Mouse (Mus musculus): ENCODE results near the gene Cpn1. TPM values are rescaled to one million over a fixed set of nuclear protein-coding genes. Genes with fewer than 3 reads are reported as not detected.

Gene Cpn1
- total and polyA plus RNA-seq, 3 experiments, result 0.27 to 0.33 TPM; not detected in 1

DNA sequence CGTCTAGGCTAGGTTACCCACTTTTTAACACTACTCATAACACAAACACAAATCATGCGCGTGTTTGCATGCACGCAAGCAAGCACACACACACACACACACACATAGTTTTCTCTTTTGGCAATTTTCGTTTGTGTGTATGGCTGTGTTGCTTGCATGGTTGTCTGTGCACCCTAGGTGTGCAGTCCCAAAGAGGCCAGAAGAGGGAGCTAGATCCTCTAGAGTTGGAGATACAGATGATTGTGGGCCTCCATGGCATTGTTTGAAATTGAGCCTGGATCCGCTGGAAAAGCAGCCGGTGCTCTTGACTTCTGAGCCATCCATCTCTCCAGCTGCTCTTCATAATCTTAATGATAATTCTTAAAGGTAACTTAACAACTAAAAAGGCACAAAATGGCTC is 79.9 kb downstream of the Cpn1 start:
- peak; percentile 19 for DNase-seq (ENCODE audit: low read depth, low spot score)
- no peaks in the 10 kb centered on the region; a peak in 1 of 4 replicates for H3K36me3 ChIP-seq (ENCODE audit: control insufficient read depth in 1 of 2, insufficient read depth in 2 of 2, low read length in 2 of 2)
- H3K9ac ChIP-seq (ENCODE audit: control insufficient read depth, low read depth, low read length, poor library complexity, severe bottlenecking), result no peak overlapping the region
- H3K79me2 ChIP-seq (ENCODE audit: control insufficient read depth, insufficient read depth, low read length, poor library complexity), result no peaks in the 10 kb centered on the region
- no peak overlapping the region for H3K27ac ChIP-seq (ENCODE audit: control insufficient read depth, low read depth, low read length)
- no peaks in the 10 kb centered on the region for H3K9me3 ChIP-seq (replicated peaks; ENCODE audit: insufficient read depth, low read length)
- peak; percentile 20; the same call in 1 of the 2 replicates for TF ChIP-seq SMC3 (IDR thresholded peaks at IDR 0.05; ENCODE audit: low read depth, low read length)
- TF ChIP-seq TAL1 (IDR thresholded peaks at IDR 0.05; ENCODE audit: low read length), result no peak
- peak; percentile 30 for TF ChIP-seq RAD21 (IDR thresholded peaks at IDR 0.05; ENCODE audit: low read depth, low read length)
- TF ChIP-seq CTCF (IDR thresholded peaks at IDR 0.05 in 2 of 3, conservative IDR thresholded peaks at IDR 0.05 in 1 of 3; ENCODE audit: control insufficient read depth in 1 of 3, insufficient read depth in 1 of 3, low read depth in 2 of 3, low read length in 3 of 3, poor library complexity in 1 of 3, severe bottlenecking in 1 of 3), result peak; percentile 28 to 54 (median 46); a peak in 5 of 6 replicates
- no peak overlapping the region for H3K4me3 ChIP-seq (ENCODE audit: control insufficient read depth in 1 of 2, insufficient read depth in 1 of 2, low read depth in 2 of 2, low read length in 2 of 2)
- H3K4me1 ChIP-seq (ENCODE audit: control insufficient read depth in 1 of 2, insufficient read depth in 2 of 2, low read length in 2 of 2), result no peaks in the 10 kb centered on the region
- H3K27me3 ChIP-seq (ENCODE audit: control insufficient read depth in 1 of 2, insufficient read depth in 2 of 2, low read length in 2 of 2), result no peaks in the 10 kb centered on the region

Other genes with a start within 250 kb of the Cpn1 start
- 10.0 and 10.1 TPM in 2 replicates for gene Cutc, start 233.6 kb downstream of the Cpn1 start, total RNA-seq (2012; rRNA removed)
- gene Cutc, start 233.6 kb downstream of the Cpn1 start, polyA plus RNA-seq (2012; ENCODE audit: insufficient read depth in 1 of 2, insufficient read length in 2 of 2, low read depth in 1 of 2, low replicate concordance in 2 of 2, missing spikeins in 1 of 2), result 10 to 100 TPM in 1 of 2 experiments, not detected in 1; 18.8 TPM
- 30.1 and 32.4 TPM in 2 replicates for gene Cox15, start 233.6 kb downstream of the Cpn1 start, total RNA-seq (2012; rRNA removed)
- 10 to 100 TPM; 30.2 to 59.1 TPM for gene Cox15, start 233.6 kb downstream of the Cpn1 start, polyA plus RNA-seq (2012; ENCODE audit: insufficient read depth in 1 of 2, insufficient read length in 2 of 2, low read depth in 1 of 2, low replicate concordance in 2 of 2, missing spikeins in 1 of 2)
- not detected in 2 replicates for gene Abcc2, start 204.4 kb downstream of the Cpn1 start, total RNA-seq (2012; rRNA removed)
- gene Abcc2, start 204.4 kb downstream of the Cpn1 start, polyA plus RNA-seq (2012; ENCODE audit: insufficient read depth in 1 of 2, insufficient read length in 2 of 2, low read depth in 1 of 2, low replicate concordance in 2 of 2, missing spikeins in 1 of 2), result under 1 TPM in 1 of 2 experiments, not detected in 1; 0.04 TPM
- gene Dnmbp, start 46.4 kb downstream of the Cpn1 start, total RNA-seq (2012; rRNA removed), result 5.4 and 6.2 TPM in 2 replicates
- gene Dnmbp, start 46.4 kb downstream of the Cpn1 start, polyA plus RNA-seq (2012; ENCODE audit: insufficient read depth in 1 of 2, insufficient read length in 2 of 2, low read depth in 1 of 2, low replicate concordance in 2 of 2, missing spikeins in 1 of 2), result 1 to 10 TPM in 1 of 2 experiments, not detected in 1; 9.4 TPM
- not detected in 2 replicates for gene Cyp2c23, start 42.7 kb upstream of the Cpn1 start, total RNA-seq (2012; rRNA removed)
- gene Cyp2c23, start 42.7 kb upstream of the Cpn1 start, polyA plus RNA-seq (2012; ENCODE audit: insufficient read depth in 1 of 2, insufficient read length in 2 of 2, low read depth in 1 of 2, low replicate concordance in 2 of 2, missing spikeins in 1 of 2), result not detected
- gene Erlin1, start 83.2 kb upstream of the Cpn1 start, total RNA-seq (2012; rRNA removed), result 23.8 and 25.0 TPM in 2 replicates
- gene Erlin1, start 83.2 kb upstream of the Cpn1 start, polyA plus RNA-seq (2012; ENCODE audit: insufficient read depth in 1 of 2, insufficient read length in 2 of 2, low read depth in 1 of 2, low replicate concordance in 2 of 2, missing spikeins in 1 of 2), result 100 to 1,000 TPM in 1 of 2 experiments, 10 to 100 TPM in 1; 39.5 to 108 TPM
- gene Chuk, start 120.9 kb upstream of the Cpn1 start, total RNA-seq (2012; rRNA removed), result 55.9 and 58.3 TPM in 2 replicates
- 100 to 1,000 TPM in 1 of 2 experiments, 10 to 100 TPM in 1; 50.5 to 463 TPM for gene Chuk, start 120.9 kb upstream of the Cpn1 start, polyA plus RNA-seq (2012; ENCODE audit: insufficient read depth in 1 of 2, insufficient read length in 2 of 2, low read depth in 1 of 2, low replicate concordance in 2 of 2, missing spikeins in 1 of 2)
- gene Cwf19l1, start 149.3 kb upstream of the Cpn1 start, total RNA-seq (2012; rRNA removed), result 28.2 and 29.0 TPM in 2 replicates
- 10 to 100 TPM in 1 of 2 experiments, not detected in 1; 68.6 TPM for gene Cwf19l1, start 149.3 kb upstream of the Cpn1 start, polyA plus RNA-seq (2012; ENCODE audit: insufficient read depth in 1 of 2, insufficient read length in 2 of 2, low read depth in 1 of 2, low replicate concordance in 2 of 2, missing spikeins in 1 of 2)
- 171 and 193 TPM in 2 replicates for gene Bloc1s2, start 159.9 kb upstream of the Cpn1 start, total RNA-seq (2012; rRNA removed)
- gene Bloc1s2, start 159.9 kb upstream of the Cpn1 start, polyA plus RNA-seq (2012; ENCODE audit: insufficient read depth in 1 of 2, insufficient read length in 2 of 2, low read depth in 1 of 2, low replicate concordance in 2 of 2, missing spikeins in 1 of 2), result 100 to 1,000 TPM in 1 of 2 experiments, not detected in 1; 151 TPM
- not detected in 2 replicates for gene Pkd2l1, start 205.9 kb upstream of the Cpn1 start, total RNA-seq (2012; rRNA removed)
- not detected for gene Pkd2l1, start 205.9 kb upstream of the Cpn1 start, polyA plus RNA-seq (2012; ENCODE audit: insufficient read depth in 1 of 2, insufficient read length in 2 of 2, low read depth in 1 of 2, low replicate concordance in 2 of 2, missing spikeins in 1 of 2)
- 0.96 and 1.4 TPM in 2 replicates for gene Scd3, start 216.7 kb upstream of the Cpn1 start, total RNA-seq (2012; rRNA removed)
- gene Scd3, start 216.7 kb upstream of the Cpn1 start, polyA plus RNA-seq (2012; ENCODE audit: insufficient read depth in 1 of 2, insufficient read length in 2 of 2, low read depth in 1 of 2, low replicate concordance in 2 of 2, missing spikeins in 1 of 2), result 100 to 1,000 TPM in 1 of 2 experiments, under 1 TPM in 1; 0.65 to 745 TPM

Data from MEL (cell line).